Mouse (Mus musculus) mouse trophoblast stem cell (cell line): ENCODE measurements at regions not wholly inside any gene's neighbourhood (a gene's known extent, or its start where the extent isn't known, plus 50 kb on each side); places are given as distances from the start of the nearest gene placed in this dataset.

Experiments
- in situ Hi-C, 2 experiments: fragments of 300-500 bp; cut with MseI, MboI; formaldehyde crosslinking; loops; 2 replicates in 1 of 2; 3 replicates in 1 of 2; pipeline ENCODE4 v1.15.1; 2025

DNA sequence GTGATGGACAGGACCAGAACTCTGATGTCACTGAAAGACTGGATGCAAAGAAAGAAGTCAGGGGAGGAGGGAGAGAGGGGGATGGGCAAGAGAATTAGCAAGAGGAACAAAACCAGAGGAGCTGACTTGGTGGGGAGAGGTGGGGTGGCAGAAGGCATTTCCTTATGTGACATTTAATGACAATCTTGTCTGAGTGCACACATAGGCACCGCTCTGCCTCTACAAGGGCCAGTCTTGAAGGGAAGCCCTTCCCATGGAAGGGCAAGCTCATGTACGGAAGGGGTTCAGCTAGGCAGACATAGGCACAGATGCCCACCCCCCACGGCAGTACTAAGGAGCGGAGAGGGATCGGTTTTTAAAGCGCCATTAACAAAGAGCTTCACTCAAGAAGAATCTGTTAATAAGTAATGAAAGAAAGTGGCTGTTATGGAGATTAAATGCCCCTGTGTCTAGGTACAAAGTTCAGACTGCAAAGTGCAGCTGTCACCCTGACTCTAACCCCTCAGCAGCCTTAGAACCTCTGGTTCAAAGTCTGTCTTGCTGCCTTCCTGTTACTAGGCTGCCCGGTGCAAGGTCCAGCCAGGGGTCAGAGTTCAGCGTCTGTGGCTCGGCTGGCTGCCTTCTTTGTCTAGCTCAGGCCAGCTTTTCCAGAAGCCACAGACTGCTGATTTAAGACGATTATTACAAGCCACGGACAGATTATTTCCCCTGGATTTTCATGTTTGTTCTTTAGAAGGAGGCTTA lies 80.0 kb upstream of the Nrip1 start:
- in situ Hi-C loops: no loop called here

DNA sequence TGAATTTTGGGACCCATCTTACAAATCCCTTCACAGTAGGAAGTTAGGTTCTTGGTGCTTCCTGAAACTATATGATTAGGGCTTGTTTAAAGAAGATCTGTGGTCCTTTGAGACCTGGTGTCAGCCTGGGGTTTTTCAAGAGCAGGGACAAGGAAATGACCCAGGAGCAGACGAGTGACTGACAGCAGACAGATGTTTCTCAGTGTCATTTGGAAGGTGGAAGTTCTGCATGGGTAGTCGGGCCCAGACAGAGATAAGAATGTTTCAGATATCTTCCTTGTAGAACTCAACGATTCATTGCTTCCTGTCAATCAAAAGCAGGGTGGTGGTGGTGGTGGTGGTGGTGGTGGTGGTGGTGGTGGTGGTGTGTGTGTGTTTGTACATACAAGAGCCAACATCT lies 75.1 kb upstream of the Nrip1 start:
- in situ Hi-C loops: no loop called here

DNA sequence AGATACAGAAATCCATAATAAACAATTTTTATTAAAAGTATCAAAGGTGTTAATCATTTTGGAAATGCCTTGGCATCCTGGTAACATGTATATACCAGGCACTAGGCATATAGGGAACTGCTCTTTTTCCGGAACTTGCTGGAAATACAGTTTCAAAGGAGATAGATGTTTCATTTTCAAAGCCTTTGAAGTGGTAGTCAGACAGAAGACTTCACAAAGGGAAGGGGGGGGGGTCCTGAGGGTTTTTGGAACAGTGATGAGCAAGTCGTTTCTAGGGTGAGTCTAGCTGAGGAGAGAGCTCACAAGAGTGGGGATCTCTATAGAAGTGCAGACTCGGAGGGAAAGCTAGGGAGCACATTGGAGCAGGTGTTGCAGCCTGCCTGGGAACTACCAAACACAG lies 73.4 kb upstream of the Nrip1 start:
- in situ Hi-C loops: no loop called here

DNA sequence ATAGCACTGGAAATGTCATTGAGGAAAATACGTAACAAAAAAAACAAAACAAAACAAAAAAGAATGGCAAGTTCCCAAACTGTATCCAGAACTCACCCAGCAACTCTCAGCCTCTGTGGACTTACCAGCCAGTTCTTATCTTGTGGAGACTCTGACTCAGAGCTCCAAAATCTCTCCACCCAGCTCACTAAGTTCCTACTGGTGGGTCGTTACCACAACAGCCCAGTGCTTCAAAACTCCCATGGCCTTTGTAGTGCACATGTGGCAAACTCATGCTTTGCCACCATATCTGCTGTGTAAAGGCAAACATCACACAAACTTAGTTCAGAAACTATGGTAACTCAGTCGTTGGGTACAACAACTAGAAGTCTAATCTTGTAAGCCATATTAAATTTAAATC lies 71.0 kb upstream of the Nrip1 start:
- in situ Hi-C loops: no loop called here

DNA sequence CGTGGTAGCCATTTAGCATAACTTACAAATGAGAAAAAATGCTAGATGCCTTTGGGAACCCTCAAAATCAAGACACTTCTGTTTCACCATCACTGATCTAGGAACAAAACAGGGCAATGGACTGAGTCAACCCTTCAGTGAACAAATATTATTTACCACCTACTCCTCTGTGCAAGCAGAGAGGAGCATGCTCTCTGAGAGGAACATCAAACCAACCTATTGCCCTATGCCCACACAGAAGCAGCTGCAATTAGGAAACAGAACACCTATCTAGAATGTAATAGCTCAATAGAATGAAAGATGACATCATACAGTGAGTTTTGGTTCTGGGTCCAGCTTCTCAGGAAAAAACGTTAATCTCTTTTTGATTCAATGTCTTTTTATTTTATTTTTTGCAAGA lies 69.0 kb upstream of the Nrip1 start:
- in situ Hi-C loops: no loop called here

DNA sequence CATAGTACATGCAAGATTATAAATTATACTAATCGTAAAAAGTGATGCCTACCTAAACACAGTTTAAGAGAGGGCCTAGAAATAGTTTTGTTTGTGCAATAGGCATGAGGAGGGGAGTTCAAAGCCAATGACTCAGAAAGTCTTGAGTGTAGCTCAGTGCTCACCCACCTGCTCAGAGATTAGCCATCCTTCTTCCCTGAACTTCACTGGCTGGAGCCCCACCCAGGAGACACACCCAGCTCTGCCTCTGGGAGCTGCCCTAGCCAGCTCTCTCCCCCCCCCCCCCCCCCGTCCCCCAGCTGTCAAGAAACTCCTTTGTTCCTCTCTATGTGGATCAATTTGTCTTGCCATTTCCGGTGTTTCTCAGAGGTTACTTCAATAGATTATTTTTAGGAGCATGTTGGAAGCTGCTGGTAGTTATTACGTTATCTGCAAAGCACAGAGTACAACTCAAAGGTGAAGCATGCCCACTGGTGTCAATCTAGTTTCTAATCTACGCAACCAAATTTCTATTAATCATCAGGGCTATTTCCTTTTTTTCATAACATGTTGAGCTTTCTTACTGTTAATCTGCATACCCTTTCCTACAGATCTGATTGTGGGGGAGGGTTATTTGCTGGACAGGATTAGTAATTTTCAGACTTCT lies 68.3 kb upstream of the Nrip1 start:
- in situ Hi-C loops: no loop called here

DNA sequence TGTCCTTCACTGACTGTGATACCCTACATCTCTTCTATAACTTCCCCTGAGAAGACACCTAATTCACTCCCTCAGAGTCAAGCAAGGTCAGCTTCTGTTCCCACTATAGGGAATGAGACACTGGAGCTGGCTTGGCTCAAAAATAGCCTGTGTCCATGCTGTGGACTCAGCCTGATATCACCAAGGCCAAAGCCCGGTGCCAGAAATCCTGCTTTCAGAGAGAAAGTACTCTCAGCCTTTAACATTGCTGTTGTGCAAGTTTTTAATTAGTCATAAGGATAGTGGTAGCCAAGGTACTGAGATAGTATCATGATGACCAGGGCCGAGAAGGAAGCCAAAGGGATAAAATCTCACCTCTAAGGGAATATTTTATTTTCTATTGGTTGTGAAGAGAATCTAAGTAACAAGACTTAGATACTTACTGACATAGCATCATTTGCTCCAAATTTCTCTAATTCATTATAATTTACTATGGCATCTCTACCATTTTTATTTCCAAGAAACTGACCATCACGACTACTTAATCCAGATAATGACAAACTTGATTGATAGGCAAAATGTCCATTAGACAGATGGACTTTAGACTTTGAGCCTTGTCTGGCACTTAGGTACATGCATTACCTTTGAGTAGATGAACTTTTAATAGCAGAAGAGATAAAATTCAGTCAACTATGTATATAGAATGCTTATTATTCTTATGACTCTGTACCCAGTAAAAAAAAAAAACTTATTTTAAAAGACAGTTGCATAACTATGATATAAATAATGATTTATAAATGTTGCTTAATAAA lies 64.7 kb upstream of the Nrip1 start:
- in situ Hi-C loops: no loop called here

DNA sequence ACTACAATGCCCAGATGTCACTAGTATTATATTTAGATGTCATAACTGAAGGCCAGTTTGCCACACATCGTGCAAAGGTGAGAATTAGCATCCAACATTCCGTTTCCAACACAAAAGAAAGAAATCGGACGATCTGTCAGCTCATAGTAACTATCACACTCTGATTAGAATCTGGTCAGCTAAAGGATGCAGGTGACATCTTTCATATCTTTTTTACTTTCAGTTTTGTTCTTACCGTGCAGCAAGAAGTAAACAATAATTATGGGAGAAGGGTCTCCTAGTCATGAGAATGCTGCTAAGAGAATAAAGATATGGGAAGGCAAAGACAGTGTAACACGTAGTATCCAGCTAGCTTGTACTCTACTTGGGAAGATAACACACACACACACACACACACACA lies 62.7 kb upstream of the Nrip1 start:
- in situ Hi-C loops: no loop called here

DNA sequence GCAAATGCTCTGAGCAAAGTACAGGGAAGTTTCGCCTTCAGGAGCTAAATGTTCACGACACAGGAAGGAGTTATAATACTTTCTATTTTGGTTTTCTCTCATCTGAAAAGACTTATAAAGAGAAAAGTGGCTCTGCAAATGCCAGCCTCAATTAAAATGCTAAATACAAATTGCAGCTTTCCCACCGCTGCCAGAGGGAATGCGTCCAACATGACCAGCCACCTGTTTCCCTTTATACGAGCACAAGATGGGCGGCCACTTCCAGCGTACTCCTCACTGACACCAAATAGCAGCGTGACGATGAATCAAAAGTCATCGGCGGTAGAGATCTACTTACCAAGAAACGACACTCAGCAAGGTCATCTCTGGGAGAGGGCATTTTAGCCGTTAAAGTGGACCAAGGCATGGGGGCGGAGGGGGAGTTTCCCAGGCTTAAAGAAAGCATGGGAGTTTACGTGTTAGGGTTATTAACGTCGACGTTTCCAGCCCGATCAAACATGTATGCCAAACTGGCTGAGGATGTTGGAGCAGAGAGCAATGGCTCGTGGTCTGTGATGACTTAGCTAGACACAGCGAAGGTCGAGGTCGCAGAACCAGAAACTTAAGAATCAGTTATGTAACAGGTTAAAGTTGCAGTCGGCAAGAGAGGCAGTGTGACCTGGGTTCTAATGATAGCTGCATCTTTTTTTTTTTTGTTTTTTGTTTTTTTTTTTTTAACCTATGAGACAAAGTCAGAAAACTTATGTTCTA lies 59.6 kb upstream of the Nrip1 start:
- in situ Hi-C loops: no loop called here

DNA sequence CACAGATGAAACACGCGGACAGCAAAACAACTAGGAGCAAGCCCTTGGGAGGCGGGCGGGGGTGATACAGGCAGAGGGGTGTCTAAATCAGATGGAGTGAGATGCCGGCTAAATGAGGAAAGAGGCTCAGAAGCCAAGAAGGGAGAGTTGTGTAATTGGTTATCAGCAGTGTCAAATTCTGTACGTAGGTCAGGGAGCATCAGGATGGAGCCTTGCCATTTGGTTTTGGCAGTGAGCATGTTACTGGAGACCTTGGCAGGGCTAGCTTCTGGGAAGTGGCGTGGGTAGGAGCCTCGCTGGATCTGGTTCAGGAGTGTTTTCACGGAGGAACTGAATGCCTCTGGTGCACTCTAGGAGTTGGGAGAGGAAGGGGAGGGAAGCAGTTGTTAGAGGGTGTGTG lies 58.7 kb upstream of the Nrip1 start:
- in situ Hi-C loops: no loop called here

DNA sequence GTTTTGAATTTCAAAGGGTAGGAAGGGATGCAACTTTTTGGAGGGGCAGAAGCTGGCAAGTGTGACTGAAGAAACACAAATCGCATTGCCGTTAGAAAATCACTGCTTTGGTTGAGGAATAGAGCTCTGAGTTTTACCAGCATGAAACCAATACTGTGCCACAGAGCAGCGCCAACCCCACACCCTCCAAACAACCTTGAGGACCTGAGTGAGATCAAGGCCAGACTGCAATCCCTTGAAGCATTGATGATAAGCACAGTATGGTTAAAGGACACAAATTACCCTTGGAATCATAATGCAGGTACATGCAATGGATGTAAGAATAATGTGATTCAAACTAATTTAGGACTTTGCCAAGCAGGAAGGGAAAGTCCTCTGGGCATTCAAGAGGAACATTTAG lies 55.5 kb upstream of the Nrip1 start:
- in situ Hi-C loops: no loop called here

DNA sequence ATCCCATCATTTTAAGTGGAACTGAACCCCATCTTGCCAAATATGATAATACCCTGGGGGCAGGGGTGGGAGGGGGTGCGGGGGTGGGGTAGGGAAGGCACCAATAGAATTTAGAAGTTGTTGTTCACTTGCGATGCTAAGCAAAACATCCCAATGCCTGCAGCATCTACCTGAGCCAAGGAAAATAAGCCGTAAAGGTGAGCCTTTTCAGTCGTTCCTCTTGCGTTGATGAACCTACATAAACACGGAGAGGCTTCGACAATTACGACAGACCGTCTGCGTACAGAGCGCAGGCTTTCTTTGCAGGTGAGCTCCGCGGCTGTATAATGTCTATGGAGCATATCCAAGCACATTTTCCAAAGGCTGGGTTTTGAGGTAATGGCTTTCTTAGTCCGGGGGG lies 50.3 kb upstream of the Nrip1 start:
- in situ Hi-C loops: no loop called here
